Mouse (Mus musculus): ENCODE data around the gene Cd4.

DNA sequence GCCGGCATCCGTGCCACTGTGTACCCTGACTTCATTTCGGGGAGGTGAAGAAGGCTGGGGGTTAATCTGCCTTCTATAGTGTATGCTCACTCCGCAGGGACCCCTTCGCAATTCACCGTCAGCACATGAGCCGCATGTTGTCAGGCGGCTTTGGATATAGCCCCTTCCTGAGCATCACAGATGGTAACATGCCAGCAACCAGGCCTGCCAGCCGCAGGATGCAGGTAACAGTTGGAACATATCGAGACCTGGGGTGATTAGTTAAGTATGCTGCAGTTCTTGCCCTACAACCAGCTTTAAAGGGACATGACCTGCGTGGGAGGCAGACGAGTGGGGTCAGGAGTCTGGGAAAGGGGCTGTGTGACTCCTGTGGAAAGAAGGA is 44.3 kb upstream of the Cd4 start:
- TF ChIP-seq CTCF (IDR thresholded peaks at IDR 0.05; ENCODE audit: extremely low read depth, insufficient read depth, insufficient read length, insufficient replicate concordance) (no peak), POLR2A (IDR thresholded peaks at IDR 0.05; ENCODE audit: low read depth, low read length) (no peak)
